Mouse (Mus musculus) neural tube, embryonic 15.5 days (tissue): ENCODE measurements at regions not wholly inside any gene's neighbourhood (a gene's known extent, or its start where the extent isn't known, plus 50 kb on each side); places are given as distances from the start of the nearest gene placed in this dataset.

Experiments
- ATAC-seq: fragments of 200-750 bp; cut with Nextera tagmentation; 2 replicates; pipeline ENCODE4 v1.8.0; 2017; ENCODE audit warnings: mild to moderate bottlenecking, moderate TSS enrichment, moderate library complexity; ENCODE audit not compliant: low FRiP score
- H3K27ac ChIP-seq: fragments of 300-500 bp; sonication (generic); replicated peaks from 2 replicates; pipeline ENCODE4 v1.5.1; 2015; ENCODE audit warnings: mild to moderate bottlenecking, inconsistent platforms
- H3K27me3 ChIP-seq: fragments of 300-500 bp; sonication (generic); replicated peaks from 2 replicates; pipeline ENCODE4 v1.6.1; 2015; ENCODE audit warnings: inconsistent platforms
- H3K36me3 ChIP-seq: fragments of 300-500 bp; sonication (generic); 2 replicates; pipeline ENCODE4 v1.6.1; 2015; ENCODE audit warnings: inconsistent platforms
- H3K4me1 ChIP-seq: fragments of 300-500 bp; sonication (generic); 2 replicates; pipeline ENCODE4 v1.6.1; 2015; ENCODE audit warnings: inconsistent platforms
- H3K4me2 ChIP-seq: fragments of 300-500 bp; sonication (generic); 2 replicates; pipeline ENCODE4 v1.6.1; 2015; ENCODE audit warnings: inconsistent platforms, mild to moderate bottlenecking, moderate library complexity
- H3K4me3 ChIP-seq: fragments of 300-500 bp; sonication (generic); replicated peaks from 2 replicates; pipeline ENCODE4 v1.5.1; 2015; ENCODE audit warnings: mild to moderate bottlenecking, inconsistent platforms
- H3K9ac ChIP-seq: fragments of 300-500 bp; sonication (generic); replicated peaks from 2 replicates; pipeline ENCODE4 v1.6.1; 2015; ENCODE audit warnings: mild to moderate bottlenecking, inconsistent platforms
- H3K9me3 ChIP-seq: fragments of 300-500 bp; sonication (generic); replicated peaks from 2 replicates; pipeline ENCODE4 v1.6.1; 2016; ENCODE audit warnings: inconsistent platforms
- WGBS: fragments of 180-500 bp; shearing (Covaris S2); methylation state at CpG from one replicate; pipeline ENCODE4 v1.1.7; 2015; ENCODE audit warnings: mixed read lengths; 5-methylcytosine and 5-hydroxymethylcytosine counted together

DNA sequence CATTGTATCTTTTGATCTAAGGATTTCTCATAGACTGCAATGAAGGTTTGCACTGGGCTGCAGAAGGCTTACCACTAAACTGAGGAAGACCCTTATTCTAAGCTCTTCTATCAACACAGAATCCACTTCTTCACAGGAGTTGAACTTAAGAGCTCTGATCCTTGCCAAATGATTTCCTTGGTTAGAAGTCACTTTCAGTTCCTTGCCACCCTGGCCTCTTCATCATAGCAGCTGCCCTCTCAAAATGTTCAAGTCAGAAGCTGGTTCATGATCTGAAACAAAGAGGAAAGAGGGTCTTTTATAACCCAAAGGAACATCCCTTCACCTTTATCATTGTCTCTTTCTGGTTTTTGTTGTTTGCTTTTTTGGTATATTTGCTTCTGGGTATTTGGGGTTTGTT is 131.6 kb downstream of the Basp1 start:
- no peaks in the 10 kb centered on the region for H3K36me3 ChIP-seq
- no peak overlapping the region for H3K27ac ChIP-seq
- H3K27me3 ChIP-seq: 0 out of 2 replicates have a peak, but pooled peaks cover 4% of the 10 kb centered on the region
- no peaks in the 10 kb centered on the region for H3K9me3 ChIP-seq
- H3K9ac ChIP-seq: no peak overlapping the region
- H3K4me1 ChIP-seq: peaks cover 17% of the 10 kb centered on the region
- H3K4me2 ChIP-seq: no peak overlapping the region
- H3K4me3 ChIP-seq: no peak overlapping the region
- no peak for ATAC-seq

DNA sequence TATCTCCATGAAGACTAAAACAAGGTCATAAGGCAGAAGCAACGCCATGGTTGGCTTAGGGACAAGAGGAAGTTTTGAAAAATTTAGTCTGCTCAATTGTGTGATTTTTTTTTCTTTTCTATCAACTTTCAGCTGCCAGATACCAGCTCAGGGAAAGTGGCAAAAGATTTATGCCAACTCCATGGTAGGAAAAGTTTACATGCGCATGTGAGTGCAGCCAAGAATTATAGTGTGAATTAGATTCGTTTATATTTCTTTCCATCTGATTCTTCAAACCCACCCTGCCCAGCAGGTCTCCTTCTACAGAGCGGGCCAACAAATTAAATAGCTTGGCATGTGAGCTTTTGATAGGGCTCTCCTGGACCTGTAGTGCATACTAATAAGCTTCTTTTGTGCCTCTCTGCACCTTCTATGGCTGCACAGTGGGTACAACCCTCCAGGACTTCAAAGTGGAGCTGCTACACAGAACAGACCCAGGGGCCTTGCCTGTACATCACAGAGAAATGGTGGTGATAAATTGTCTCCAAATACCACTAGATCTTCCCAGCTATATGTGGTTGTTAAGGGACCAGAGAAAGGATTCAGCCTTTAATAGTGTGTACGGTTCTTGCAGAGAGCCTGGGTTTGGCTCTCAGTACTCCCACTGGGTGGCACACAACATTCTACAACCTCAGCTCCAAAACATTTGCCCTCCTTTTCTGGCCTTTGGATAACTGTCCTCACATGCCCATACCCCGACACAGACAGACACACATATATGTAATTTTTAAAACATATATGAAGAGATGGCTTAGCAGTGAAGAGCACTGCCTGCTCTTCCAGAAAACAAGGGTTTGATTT is 135.0 kb downstream of the Basp1 start:
- Histone ChIP-seq H3K9me3 (no peaks in the 10 kb centered on the region), H3K4me2 (no peak overlapping the region), H3K36me3 (no peaks in the 10 kb centered on the region), H3K9ac (no peak overlapping the region), H3K4me3 (no peak overlapping the region), H3K4me1 (peaks cover 5% of the 10 kb centered on the region; the same call in 1 of the 2 replicates), H3K27me3 (no peaks in the 10 kb centered on the region), H3K27ac (no peak overlapping the region)
- ATAC-seq: peak; percentile 83; the same call in 1 of the 2 replicates
- WGBS: 29% methylated on average over 6 of the region's 6 CpGs

DNA sequence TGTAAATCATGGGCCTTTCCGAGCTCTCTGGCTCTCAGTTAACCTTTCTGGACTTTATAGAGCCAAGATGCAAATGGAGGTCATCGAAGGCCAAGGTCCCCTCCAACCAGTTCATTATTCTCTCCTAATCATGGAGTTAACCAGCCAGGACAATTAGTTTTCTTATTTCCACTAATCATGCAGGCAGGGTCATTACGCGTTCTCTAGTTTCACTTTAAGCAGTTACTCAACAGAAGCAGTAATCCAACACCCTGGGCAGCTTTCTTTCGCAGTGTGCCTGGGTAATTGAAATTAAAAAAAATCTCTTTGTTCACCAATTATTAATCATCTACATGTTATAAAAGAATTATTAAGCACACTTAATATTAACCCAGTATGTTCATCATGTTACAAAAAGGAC is 137.3 kb downstream of the Basp1 start:
- no peak overlapping the region for H3K27ac ChIP-seq
- no peak for ATAC-seq
- no peak overlapping the region for H3K4me3 ChIP-seq
- WGBS: 81% methylated on average over 5 of the region's 5 CpGs
- no peaks in the 10 kb centered on the region for H3K36me3 ChIP-seq
- no peak overlapping the region for H3K9ac ChIP-seq
- H3K27me3 ChIP-seq: no peaks in the 10 kb centered on the region
- H3K4me2 ChIP-seq: no peak overlapping the region
- peaks cover 5% of the 10 kb centered on the region; the same call in 1 of the 2 replicates for H3K4me1 ChIP-seq
- H3K9me3 ChIP-seq: no peaks in the 10 kb centered on the region

DNA sequence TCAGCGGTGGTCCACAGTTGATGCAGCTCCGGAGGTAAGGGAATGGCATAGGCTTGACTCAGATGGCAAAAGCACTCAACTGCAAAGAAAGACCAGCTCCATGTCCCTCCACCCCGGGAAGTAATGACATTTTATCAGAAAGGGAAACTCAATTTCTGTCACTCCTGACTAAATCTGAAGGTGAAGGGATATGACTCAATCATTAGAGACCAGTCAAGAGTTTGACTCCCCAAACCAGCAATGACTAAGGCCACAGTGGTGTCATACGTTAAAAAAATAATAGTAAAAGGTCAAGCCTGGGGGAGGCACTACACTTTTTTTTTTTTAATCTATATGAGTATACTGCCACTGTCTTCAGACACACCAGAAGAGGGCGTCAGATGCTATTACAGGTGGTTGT is 141.7 kb downstream of the Basp1 start:
- Histone ChIP-seq H3K27me3 (no peaks in the 10 kb centered on the region), H3K36me3 (no peaks in the 10 kb centered on the region), H3K4me2 (no peak overlapping the region), H3K27ac (no peak overlapping the region), H3K4me3 (no peak overlapping the region), H3K9me3 (no peaks in the 10 kb centered on the region), H3K4me1 (0 out of 2 replicates have a peak, but pooled peaks cover 2% of the 10 kb centered on the region), H3K9ac (no peak overlapping the region)
- WGBS: 94% methylated on average over 5 of the region's 5 CpGs
- no peak for ATAC-seq

DNA sequence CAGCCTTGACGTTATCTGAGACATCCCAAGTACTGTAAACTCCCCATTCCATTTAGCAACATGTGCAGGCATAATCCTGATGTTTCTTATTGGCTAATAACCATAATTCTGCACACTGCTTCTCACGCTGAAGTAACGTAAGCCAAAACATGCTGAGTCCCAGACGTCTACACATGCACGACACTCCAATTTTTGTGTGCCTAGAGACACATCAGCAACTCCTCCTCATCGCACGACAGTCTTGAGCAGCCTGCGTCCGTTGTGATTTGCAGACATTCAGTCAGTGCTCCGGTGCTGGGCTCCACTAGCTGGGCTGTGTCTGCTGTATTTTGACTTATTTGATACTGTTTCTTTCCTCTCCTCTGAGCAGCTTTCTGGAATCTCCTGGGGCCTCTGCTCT is 143.2 kb downstream of the Basp1 start:
- Histone ChIP-seq H3K9me3 (no peaks in the 10 kb centered on the region), H3K4me3 (no peak overlapping the region), H3K4me2 (peak overlapping the region; percentile 6; the same call in 1 of the 2 replicates), H3K9ac (no peak overlapping the region), H3K36me3 (no peaks in the 10 kb centered on the region), H3K27me3 (no peaks in the 10 kb centered on the region), H3K27ac (no peak overlapping the region), H3K4me1 (0 out of 2 replicates have a peak, but pooled peaks cover 2% of the 10 kb centered on the region)
- ATAC-seq: no peak
- WGBS: 68% methylated on average over 10 of the region's 10 CpGs

DNA sequence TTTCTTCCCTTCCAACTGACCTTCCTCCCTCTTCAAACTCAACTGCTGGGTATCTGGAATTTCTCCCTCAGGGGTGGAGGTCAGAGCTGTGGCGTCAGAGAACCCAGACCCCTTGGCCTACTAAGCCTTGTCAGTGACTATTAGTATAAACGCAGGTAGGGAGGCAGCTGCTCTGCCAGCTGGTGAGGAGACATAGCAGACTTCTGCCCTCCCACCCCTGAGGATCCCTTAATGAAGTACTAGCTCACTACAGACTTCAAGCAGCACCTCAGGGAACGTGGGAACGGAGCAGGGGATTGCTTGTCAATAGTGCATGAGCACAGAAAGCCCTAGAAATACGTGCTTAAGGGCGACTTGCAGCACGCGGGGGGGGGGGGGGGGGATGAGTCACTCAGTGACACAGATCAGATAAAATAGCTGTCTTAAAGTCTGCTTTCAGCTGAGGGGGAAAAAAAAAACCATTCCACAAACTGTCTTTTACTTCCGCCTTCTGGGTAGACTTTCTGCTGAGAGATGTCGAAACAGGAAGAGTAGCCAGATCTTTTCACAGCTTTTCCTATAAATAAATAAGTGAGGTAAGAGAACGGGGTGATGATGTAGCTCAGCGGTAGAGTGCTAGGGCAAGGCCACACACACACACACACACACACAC is 144.1 kb downstream of the Basp1 start:
- H3K9me3 ChIP-seq: no peaks in the 10 kb centered on the region
- H3K27me3 ChIP-seq: no peaks in the 10 kb centered on the region
- no peak overlapping the region for H3K27ac ChIP-seq
- WGBS: 60% methylated on average over 12 of the region's 12 CpGs
- H3K36me3 ChIP-seq: no peaks in the 10 kb centered on the region
- H3K4me1 ChIP-seq: 0 out of 2 replicates have a peak, but pooled peaks cover 2% of the 10 kb centered on the region
- H3K9ac ChIP-seq: no peak overlapping the region
- no peak overlapping the region for H3K4me2 ChIP-seq
- ATAC-seq: no peak
- no peak overlapping the region for H3K4me3 ChIP-seq

DNA sequence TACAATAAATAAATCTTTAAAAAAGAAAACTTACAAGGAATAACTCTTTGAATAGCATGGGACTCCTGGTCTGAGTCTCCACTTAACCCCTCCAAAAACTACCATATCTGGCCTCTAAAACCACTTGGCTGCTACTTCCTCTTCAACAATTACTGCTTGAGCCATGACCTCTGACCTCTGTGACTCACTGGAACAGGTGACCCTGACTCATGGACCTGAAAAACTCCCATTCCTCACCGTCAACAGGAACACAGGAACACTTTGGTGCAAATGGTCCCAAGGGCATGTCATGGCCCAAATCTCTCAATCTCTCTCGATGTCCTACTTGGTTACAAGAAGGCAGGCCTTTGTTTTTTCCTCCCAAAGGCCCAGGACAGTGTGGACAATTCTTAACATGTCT is 145.1 kb downstream of the Basp1 start:
- Histone ChIP-seq H3K4me3 (no peak overlapping the region), H3K27me3 (no peaks in the 10 kb centered on the region), H3K4me2 (no peak overlapping the region), H3K36me3 (no peaks in the 10 kb centered on the region), H3K9ac (no peak overlapping the region), H3K4me1 (0 out of 2 replicates have a peak, but pooled peaks cover 2% of the 10 kb centered on the region), H3K27ac (no peak overlapping the region), H3K9me3 (no peaks in the 10 kb centered on the region)
- WGBS: 90% methylated on average over 2 of the region's 2 CpGs
- ATAC-seq: no peak

DNA sequence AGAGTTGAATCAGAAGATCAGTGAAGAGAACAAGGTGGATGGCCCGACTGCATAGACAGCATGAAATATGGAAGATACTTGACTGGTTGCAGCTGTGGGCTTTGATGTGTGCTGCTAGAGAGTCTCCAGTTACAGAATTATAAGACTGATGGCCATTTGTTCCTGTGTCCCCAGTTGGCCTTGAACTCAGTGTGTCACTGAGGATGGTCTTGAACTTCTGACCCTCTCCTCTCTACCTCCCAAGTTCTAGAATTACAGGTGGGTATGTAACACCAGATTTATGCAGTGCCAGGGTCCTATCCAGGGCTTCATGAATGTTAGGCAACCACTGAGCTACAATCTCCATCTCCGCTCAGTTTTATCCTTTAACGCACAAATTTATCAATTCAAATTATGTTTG is 146.1 kb downstream of the Basp1 start:
- Histone ChIP-seq H3K9me3 (no peaks in the 10 kb centered on the region), H3K4me1 (0 out of 2 replicates have a peak, but pooled peaks cover 2% of the 10 kb centered on the region), H3K36me3 (no peaks in the 10 kb centered on the region), H3K27ac (no peak overlapping the region), H3K27me3 (no peaks in the 10 kb centered on the region), H3K9ac (no peak overlapping the region), H3K4me2 (no peak overlapping the region), H3K4me3 (no peak overlapping the region)
- 90% methylated on average over 3 of the region's 3 CpGs for WGBS
- ATAC-seq: no peak

DNA sequence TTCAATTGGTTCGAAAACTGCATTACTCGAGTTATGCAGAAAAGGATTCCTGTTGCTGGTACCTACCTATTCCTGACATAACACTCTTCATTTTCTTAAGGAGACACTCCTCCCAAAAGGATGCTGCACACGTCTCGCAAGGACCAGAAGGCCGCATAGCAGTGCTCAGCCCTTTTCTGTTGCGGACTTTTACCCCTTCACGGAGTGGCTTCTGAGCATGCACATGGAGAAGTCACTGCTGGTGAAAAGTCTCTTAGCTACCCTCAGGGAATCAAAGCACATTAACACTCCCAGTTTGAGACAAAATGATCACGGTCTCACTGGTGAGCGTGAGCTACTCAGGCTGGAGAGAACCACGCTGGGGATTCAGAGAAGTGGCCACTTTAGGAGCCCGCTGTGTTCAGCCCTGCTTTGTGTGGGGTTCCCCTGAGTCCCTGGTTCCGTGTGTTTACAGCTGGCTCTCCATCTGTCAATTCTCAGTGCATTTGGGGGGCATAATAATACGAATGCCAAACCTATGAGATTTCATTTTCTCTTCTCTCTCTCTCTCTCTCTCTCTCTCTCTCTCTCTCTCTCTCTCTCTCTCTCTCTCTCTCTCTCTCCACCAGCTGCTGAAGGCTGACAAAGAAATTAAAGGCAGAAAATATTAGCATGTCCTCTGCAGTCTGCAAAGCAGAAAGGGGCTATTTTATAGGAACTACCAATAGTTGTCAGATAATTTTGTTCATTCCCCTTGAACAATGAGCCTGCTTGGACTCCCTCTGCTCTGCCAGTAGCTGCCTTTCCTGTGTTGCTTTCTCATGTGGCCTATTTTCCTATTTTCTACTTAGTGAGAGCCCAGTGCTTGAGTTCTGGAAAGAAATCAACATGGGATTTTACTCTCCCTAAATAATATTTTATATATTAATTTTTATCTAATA is 160.7 kb downstream of the Basp1 start:
- H3K27ac ChIP-seq: peak overlapping the region; percentile 18; the same call in 1 of the 2 replicates
- no peaks in the 10 kb centered on the region for H3K27me3 ChIP-seq
- H3K4me1 ChIP-seq: peaks cover 4% of the 10 kb centered on the region; the same call in 1 of the 2 replicates
- no peak overlapping the region for H3K9ac ChIP-seq
- ATAC-seq: peak; percentile 70
- H3K4me2 ChIP-seq: peak overlapping the region; percentile 24; the same call in 1 of the 2 replicates
- H3K36me3 ChIP-seq: no peaks in the 10 kb centered on the region
- no peaks in the 10 kb centered on the region for H3K9me3 ChIP-seq
- 35% methylated on average over 13 of the region's 13 CpGs for WGBS
- H3K4me3 ChIP-seq: no peak overlapping the region

DNA sequence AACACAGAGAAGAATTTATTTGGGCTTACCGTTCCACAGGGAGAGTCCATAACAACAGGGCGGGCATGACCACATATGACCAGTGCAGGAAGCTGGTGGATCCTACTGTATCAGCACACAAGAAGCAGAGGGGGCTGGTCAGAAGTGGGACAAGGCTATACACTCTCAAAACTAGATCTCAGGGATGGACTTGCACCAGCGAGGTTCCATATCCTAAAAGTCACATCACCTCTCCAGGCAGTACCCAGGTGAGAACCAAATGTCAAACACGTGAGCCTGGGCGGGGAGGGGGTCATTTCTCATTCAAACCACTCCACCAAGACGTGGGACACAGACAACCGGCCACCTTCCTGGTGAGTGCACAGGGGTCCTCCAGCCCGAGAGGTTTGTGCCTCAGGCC is 167.9 kb downstream of the Basp1 start:
- no peak for ATAC-seq
- Histone ChIP-seq H3K4me2 (no peak overlapping the region), H3K27ac (no peak overlapping the region), H3K4me1 (no peaks in the 10 kb centered on the region), H3K9ac (no peak overlapping the region), H3K9me3 (no peaks in the 10 kb centered on the region), H3K27me3 (no peaks in the 10 kb centered on the region), H3K36me3 (no peaks in the 10 kb centered on the region), H3K4me3 (no peak overlapping the region)
- WGBS: 93% methylated on average over 8 of the region's 8 CpGs
